Mouse (Mus musculus): ENCODE measurements at regions not wholly inside any gene's neighbourhood (a gene's known extent, or its start where the extent isn't known, plus 50 kb on each side); places are given as distances from the start of the nearest gene placed in this dataset.

DNA sequence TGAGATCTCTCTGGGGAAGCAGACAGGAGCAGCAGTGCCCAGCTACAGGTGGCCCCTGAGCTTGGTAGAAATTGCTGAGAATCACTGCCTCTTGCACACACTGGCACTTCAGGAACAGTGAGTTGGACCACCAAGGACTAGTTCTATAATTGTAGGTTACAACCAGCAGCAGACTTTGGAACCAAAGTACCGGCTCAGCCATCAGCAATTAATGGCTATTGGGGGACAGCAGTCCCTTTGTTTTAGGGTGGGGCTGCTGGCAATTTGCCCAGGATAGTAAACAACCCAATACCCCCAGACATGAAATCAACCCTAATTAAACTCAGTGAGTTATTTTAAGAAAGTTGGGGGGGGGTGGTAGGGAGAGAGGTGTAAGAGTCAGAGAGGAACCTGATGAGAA, 190.8 kb upstream of the Nampt start:
- POLR2A ChIA-PET, result no interaction called here

DNA sequence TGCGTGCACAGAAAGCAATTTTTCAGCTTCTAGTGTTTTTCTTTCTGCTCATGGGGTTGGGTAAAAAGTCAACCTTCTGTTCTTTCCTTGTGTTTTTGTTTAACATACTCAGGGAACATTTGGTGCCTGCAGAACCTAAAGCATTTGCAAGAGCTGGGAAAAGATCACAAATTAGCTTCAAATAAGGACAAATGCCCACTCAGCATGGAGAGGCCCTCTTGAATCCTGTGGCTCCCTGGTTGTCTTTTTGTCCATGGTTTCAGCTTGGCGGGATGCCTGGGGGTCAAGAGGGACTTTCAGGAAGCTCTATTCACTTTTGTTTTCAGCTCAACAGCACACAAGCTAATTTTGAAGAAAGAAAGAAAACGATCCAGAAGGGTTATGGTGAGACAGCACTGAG, 186.4 kb upstream of the Nampt start:
- CTCF ChIA-PET, result no interaction called here

More for the DNA sequence above, 190.8 kb upstream of the Nampt start:
- CTCF ChIA-PET, result no interaction called here

DNA sequence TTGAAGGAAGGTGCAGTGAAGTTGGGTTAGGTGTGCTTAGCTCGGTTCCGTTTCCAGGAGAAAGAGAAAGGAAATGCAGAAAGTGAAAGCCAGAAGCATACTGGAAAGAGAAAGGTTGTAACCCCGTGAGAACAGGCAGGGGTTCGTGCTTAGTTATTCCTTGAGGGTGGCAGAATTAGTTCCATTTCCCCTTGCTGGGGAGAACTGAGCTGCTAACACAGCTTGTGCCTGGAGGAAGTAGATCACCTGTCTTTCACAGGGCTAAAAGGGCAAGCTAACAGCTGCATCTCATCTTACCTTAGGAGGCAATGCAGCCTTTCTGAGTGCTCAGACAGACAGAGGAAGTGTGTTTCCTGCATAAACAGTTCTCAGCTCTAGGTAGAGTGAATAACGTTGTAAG, 184.3 kb upstream of the Nampt start:
- CTCF ChIA-PET, result no interaction called here

More for the DNA sequence above, 186.4 kb upstream of the Nampt start:
- POLR2A ChIA-PET, result interaction anchor here in 2 of 4 experiments (0.7 to 1.5 kb wide), 3 partner anchors 9 to 24 kb away, joined by 3 read pairs; no protein-coding TSS in a partner anchor

DNA sequence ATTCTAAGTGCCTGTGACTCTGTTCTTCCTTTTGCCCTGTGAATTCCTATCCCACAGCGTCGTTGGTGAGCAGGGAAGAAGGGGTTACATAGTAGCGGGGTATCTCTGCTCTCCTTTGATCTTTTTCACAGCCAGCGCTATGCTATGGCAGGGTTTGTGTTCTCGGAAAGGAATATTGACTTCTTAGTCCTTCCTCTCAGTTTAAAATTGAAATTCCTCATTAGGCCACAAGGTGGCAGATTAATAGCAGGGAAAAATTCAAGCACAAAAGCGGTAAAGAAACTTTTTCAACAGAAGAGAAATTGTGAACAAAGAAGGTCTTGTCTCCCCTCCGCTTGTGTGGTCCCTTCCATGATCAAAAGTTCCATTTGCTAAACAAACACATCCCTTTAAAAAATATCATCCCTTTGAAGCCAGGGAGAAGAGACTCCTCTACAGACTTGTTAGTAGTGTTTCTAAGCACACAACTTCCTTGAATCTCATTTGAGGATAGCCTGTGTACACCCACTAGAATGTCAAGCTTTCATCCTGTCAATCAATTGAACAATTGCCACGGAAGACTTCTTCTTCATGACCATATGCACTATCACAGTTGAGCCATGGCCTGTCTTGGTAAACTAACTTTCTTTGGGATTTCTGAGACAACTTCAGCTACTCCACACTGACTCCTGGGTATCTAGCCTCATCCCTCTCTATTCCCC, 181.8 kb upstream of the Nampt start:
- ChIA-PET POLR2A (no interaction called here), CTCF (interaction anchor here in 3 of 4 experiments (0.6 to 1.4 kb wide), 7 partner anchors 135 to 277 kb away, joined by 3 to 7 read pairs (median 5); no protein-coding TSS in a partner anchor)

More for the DNA sequence above, 184.3 kb upstream of the Nampt start:
- POLR2A ChIA-PET, result no interaction called here

DNA sequence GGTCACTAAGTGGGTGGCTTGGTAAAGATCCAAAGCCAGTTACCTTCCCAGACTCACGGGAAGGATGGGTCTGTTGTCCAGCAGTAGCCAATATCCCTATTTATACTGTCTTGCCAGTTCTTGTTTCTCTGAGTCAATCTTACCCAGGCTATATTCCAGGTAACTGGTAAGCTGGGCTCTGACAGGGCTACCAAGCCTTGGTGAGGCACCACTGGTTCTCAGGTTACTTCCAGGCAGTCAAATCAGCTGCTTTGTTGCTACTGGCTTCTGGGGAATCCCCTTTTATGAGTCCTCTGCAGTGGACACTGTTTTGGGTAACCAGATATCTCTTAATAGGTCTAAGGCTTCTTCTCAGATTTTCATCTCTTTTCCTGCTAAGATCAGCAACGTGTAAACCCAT, 178.8 kb upstream of the Nampt start:
- ChIA-PET CTCF (no interaction called here), POLR2A (interaction anchor here in 1 of 4 experiments (1.0 kb wide), 1 partner anchor 179 kb away, joined by 3 read pairs; the partner anchor contains the start of gene Nampt)

DNA sequence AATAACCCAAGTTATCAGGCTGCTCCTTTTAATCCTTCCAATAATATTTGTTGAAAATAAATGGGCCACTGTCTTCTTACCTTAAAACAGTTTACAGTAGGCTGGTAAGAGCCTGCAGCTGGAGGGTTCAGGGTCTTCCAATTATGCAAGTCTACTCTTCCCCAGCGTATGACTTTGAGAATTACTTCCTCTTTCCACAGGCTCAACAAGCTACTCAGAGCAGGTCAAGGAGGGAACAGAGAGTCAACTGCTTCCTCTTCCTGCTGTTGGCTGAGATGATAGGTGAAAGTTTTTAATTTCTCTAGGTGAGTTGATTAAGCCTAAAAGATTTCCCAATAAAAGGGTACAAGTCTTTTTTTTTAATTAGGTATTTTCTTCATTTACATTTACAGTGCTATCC, 176.9 kb upstream of the Nampt start:
- CTCF ChIA-PET, result no interaction called here
- POLR2A ChIA-PET, result no interaction called here

GRCm38 (mm10) chr12:32653096-32653495, 166.2 kb upstream of the Nampt start:
- ChIA-PET POLR2A (no interaction called here), CTCF (interaction anchor here in 1 of 4 experiments (0.9 kb wide), 1 partner anchor 245 kb away, joined by 4 read pairs; no protein-coding TSS in a partner anchor)

DNA sequence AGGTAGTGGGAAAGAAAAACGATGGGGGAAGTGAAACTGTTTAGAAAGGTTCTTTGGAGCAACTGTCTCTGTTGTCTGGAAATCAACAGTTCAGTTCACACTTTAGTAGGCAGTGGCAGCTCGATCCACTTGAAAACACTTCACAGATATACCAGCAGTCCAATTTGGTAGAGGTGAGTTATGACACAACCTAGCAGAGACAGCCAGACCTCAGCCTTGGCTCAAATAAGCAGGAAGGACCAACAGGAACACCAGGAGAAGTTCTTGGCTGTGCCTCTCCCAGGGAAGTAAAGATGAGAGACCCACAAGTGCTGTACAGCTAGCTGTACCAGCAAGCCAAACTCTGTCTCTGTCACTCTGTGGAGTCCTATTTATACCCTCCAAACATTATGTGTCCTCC, 163.2 kb upstream of the Nampt start:
- ChIA-PET POLR2A (no interaction called here), CTCF (no interaction called here)

GRCm38 (mm10) chr12:32661782-32662413, 157.4 kb upstream of the Nampt start:
- CTCF ChIA-PET, result no interaction called here
- POLR2A ChIA-PET, result interaction anchor here in 1 of 4 experiments (1.4 kb wide), 1 partner anchor 158 kb away, joined by 4 read pairs; the partner anchor contains the start of gene Nampt

DNA sequence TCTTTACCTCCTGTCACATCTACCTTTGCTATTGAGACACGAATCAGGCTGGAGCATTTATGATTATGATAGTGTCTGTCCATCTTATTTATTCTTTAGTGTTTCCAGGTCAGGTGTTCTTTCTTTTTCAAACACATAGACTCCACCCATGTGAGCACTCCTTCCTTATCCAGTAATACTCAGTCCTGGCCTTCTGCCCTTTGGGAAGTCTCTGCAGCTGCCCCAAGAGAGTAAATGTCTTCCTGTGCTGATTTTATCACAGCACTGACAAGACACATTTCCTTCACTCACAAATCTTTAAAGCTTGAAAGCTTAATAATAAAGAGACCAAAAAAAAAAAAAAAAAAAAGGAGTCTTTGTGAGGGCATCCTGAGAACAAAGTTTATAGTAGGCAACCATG, 153.3 kb upstream of the Nampt start:
- POLR2A ChIA-PET, result interaction anchor here in 1 of 4 experiments (0.6 kb wide), 1 partner anchor 206 kb away, joined by 3 read pairs; no protein-coding TSS in a partner anchor
- CTCF ChIA-PET, result no interaction called here

GRCm38 (mm10) chr12:32677908-32678307, 141.4 kb upstream of the Nampt start:
- ChIA-PET POLR2A (interaction anchor here in 1 of 4 experiments (1.0 kb wide), 1 partner anchor 142 kb away, joined by 3 read pairs; the partner anchor contains the start of gene Nampt), CTCF (no interaction called here)

- CTCF ChIA-PET, result no interaction called here
These were observed 140.6 kb upstream of the Nampt start for GRCm38 (mm10) chr12:32678756-32679155.

GRCm38 (mm10) chr12:32681910-32682309, 137.4 kb upstream of the Nampt start:
- CTCF ChIA-PET, result interaction anchor here in 1 of 4 experiments (1.0 kb wide), 1 partner anchor 216 kb away, joined by 3 read pairs; no protein-coding TSS in a partner anchor
- POLR2A ChIA-PET, result no interaction called here

More at GRCm38 (mm10) chr12:32678756-32679155, 140.6 kb upstream of the Nampt start:
- POLR2A ChIA-PET, result interaction anchor here in 1 of 4 experiments (1.0 kb wide), 1 partner anchor 141 kb away, joined by 3 read pairs; the partner anchor contains the start of gene Nampt

- CTCF ChIA-PET, result interaction anchor here in 2 of 4 experiments (0.5 to 0.8 kb wide), 3 partner anchors 31 to 547 kb away, joined by 3 to 9 read pairs (median 4); no protein-coding TSS in a partner anchor
- POLR2A ChIA-PET, result interaction anchor here in 2 of 4 experiments (0.6 to 0.7 kb wide), 2 partner anchors 242 to 243 kb away, joined by 3 to 4 read pairs; no protein-coding TSS in a partner anchor
These were observed 136.0 kb upstream of the Nampt start for GRCm38 (mm10) chr12:32683375-32683774.

- CTCF ChIA-PET, result no interaction called here
- POLR2A ChIA-PET, result no interaction called here
These were observed 133.5 kb upstream of the Nampt start for GRCm38 (mm10) chr12:32685788-32686385.

GRCm38 (mm10) chr12:32689361-32689760, 130.0 kb upstream of the Nampt start:
- CTCF ChIA-PET, result no interaction called here
- POLR2A ChIA-PET, result no interaction called here

DNA sequence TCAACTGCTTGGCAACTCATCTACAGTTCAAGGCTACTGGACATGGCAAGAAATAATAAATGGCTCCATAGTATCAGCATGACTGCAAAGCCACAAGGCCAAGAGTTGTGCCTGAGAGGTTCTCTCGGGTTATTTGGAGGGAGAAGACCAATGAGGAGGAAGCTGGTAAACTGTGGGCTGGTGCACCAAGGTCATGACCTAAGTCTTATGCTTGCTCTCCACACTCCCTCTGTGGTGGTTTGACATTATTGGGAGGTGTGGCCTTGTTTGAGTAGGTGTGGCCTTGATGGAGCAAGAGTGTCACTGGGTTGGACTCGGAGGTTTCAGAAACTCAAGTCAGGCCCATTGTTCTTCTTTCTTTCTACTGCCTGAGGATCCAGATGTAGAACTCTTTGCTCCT, 129.2 kb upstream of the Nampt start:
- ChIA-PET POLR2A (no interaction called here), CTCF (no interaction called here)

DNA sequence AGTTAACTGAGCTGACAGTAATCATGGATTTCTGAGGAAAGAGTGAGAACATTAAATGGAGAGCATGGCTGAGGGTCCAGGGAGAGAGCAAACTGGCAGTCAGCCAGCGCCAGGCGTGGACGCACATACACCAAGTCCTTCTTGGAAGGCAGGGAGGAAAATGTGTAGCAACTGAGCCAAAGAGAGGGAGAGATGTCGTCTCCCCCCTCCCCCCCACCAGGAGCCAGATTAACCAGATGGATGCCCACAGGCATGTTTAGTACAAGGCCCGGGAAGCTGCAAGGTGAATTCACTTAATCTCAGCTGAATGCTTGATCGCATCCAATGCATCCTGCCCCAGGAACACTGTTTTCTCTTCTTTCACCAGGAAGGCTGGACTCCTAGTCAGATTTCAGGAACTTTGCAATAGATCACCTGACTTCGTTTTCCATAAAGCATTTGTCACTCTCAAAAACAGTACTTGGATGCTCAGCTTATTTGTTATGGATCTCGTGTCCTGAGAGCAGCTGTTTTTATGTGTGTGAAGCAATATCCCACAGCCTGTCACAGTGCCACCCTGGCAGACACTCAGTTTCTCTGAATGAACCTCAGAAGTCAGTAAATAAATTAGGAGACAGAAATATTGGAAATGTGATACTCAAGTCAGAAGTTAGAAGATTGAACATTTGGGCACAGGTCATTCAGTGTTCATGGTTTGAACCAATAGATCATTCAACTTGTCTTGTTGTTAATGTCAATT, 127.1 kb upstream of the Nampt start:
- ChIA-PET POLR2A (interaction anchor here in 1 of 4 experiments (0.7 kb wide), 1 partner anchor 510 kb away, joined by 7 read pairs; no protein-coding TSS in a partner anchor), CTCF (no interaction called here)

GRCm38 (mm10) chr12:32692962-32693361, 126.4 kb upstream of the Nampt start:
- ChIA-PET POLR2A (no interaction called here), CTCF (no interaction called here)
